Mouse (Mus musculus): ENCODE measurements around the gene Got2.

DNA sequence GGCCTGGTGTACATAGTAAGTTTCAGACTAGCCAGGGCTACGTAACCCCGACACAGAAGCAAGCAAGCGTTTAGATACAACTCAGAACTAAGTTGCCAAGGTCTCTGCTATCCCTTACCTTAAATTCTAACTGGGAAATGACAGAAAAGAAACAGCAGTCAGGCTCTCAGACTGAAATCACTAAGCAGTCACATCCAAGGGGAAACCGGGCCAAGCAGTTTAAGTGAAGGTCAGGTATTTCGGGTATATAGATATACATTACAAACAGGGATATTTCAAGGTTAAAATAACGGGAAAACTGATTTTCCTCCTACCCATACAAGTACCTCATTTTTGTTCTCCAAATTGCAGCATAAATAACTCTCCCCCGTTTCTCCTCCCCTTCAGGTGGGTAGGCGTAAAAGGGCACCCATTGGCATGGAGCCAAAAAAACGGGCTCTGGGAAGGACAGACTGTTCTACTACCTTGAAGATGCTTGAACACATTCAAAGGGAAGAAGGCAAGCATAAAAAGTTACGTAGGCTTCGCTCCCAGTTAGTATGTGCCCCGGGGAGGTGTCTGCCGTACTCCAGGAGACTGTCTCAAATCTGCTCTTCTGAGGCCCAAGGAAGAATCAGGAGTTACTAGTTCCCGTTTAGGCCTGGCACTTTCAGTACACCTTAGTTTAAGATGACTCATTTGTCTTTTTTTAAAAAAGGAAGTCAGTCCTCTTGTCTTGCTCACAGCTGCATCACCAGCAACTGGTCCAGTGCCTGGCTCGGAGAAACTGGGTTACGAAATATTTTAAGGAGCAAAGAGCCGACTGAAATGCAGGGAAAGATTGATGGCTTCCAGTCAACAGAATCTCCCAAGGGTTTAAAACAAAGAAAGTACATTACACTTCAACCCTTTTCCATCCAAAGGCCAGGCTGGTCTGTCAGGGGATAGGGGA, 1.4 kb downstream of the Got2 start:
- TF ChIP-seq POLR2A (IDR thresholded peaks at IDR 0.05; ENCODE audit: low read depth, low read length) (no peak), CTCF (conservative IDR thresholded peaks at IDR 0.05; ENCODE audit: insufficient read depth, insufficient read length, low read depth, low read length) (no peak)
